Mouse (Mus musculus): ENCODE measurements around the gene Npcd. TPM values are rescaled to one million over a fixed set of nuclear protein-coding genes. Genes with fewer than 3 reads are reported as not detected.

Npcd gene
- polyA plus RNA-seq, 1 experiment: not detected

DNA sequence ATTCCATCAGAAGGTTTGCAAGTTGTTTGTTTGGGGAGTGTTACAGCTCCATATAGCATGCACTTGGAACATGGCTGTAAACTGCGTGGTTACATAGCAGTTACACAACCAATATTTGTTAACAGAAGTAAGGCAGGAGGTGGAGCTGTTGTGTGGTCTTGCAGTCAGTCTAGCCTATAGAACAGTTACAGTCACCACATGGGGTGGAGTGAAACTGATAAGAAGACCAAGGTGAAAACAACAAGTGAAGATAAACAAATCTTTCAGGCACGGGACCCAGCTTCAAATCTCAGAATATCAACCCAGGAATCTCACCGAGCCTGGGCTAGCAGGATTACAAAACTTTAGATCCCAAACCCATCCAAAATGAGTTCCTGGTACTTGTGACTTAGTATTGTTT lies 93.3 kb downstream of the Npcd start:
- TF ChIP-seq CTCF (IDR thresholded peaks at IDR 0.05; ENCODE audit: borderline replicate concordance, insufficient read depth, low read length) (no peak), POLR2A (IDR thresholded peaks at IDR 0.05; ENCODE audit: low read depth, low read length) (no peak)
- Histone ChIP-seq H3K4me1 (ENCODE audit: control insufficient read depth, insufficient read depth, low read length) (peaks cover 7% of the 10 kb centered on the region; the same call in 1 of the 2 replicates), H3K27ac (ENCODE audit: insufficient read depth, low read length) (no peak overlapping the region), H3K4me3 (ENCODE audit: insufficient read depth, low read length) (no peak overlapping the region)

Other genes starting within 250 kb of the Npcd start
- 0.61 and 0.65 TPM in 2 replicates for gene Dmc1, start 229.1 kb downstream of the Npcd start, polyA plus RNA-seq (2011; ENCODE audit: insufficient read length, low read depth, missing spikeins)
- gene Fam227a, start 175.3 kb downstream of the Npcd start, polyA plus RNA-seq (2011; ENCODE audit: insufficient read length, low read depth, missing spikeins): 1.3 and 2.2 TPM in 2 replicates
- 16.2 and 19.9 TPM in 2 replicates for gene Cby1, start 175.0 kb downstream of the Npcd start, polyA plus RNA-seq (2011; ENCODE audit: insufficient read length, low read depth, missing spikeins)
- 131 and 148 TPM in 2 replicates for gene Tomm22, start 163.4 kb downstream of the Npcd start, polyA plus RNA-seq (2011; ENCODE audit: insufficient read length, low read depth, missing spikeins)
- 28.4 and 32.0 TPM in 2 replicates for gene Josd1, start 146.3 kb downstream of the Npcd start, polyA plus RNA-seq (2011; ENCODE audit: insufficient read length, low read depth, missing spikeins)
- gene Gtpbp1, start 143.4 kb downstream of the Npcd start, polyA plus RNA-seq (2011; ENCODE audit: insufficient read length, low read depth, missing spikeins): 18.6 and 25.3 TPM in 2 replicates
- gene Sun2, start 91.7 kb downstream of the Npcd start, polyA plus RNA-seq (2011; ENCODE audit: insufficient read length, low read depth, missing spikeins): 42.8 and 43.3 TPM in 2 replicates
- 20.9 and 25.2 TPM in 2 replicates for gene Dnal4, start 56.4 kb downstream of the Npcd start, polyA plus RNA-seq (2011; ENCODE audit: insufficient read length, low read depth, missing spikeins)
- gene Nptxr, start 29.5 kb downstream of the Npcd start, polyA plus RNA-seq (2011; ENCODE audit: insufficient read length, low read depth, missing spikeins): 7.5 and 9.7 TPM in 2 replicates
- gene Cbx6, start 451 bp upstream of the Npcd start, polyA plus RNA-seq (2011; ENCODE audit: insufficient read length, low read depth, missing spikeins): 63.7 and 89.0 TPM in 2 replicates
- gene Apobec3, start 57.4 kb upstream of the Npcd start, polyA plus RNA-seq (2011; ENCODE audit: insufficient read length, low read depth, missing spikeins): 19.7 and 35.3 TPM in 2 replicates
- 0.90 and 1.4 TPM in 2 replicates for gene Cbx7, start 136.9 kb upstream of the Npcd start, polyA plus RNA-seq (2011; ENCODE audit: insufficient read length, low read depth, missing spikeins)
- 0.70 and 1.0 TPM in 2 replicates for gene Pdgfb, start 180.7 kb upstream of the Npcd start, polyA plus RNA-seq (2011; ENCODE audit: insufficient read length, low read depth, missing spikeins)

Data from embryonic fibroblast, embryonic 13.5 days (primary cell).